Mouse (Mus musculus) lung, postnatal 0 days (tissue): ENCODE results near the gene 2700081O15Rik.

Experiments
- CTCF ChIP-seq: IDR thresholded peaks from 2 replicates; pipeline ENCODE4 v1.5.1; 2016; ENCODE audit warnings: antibody characterized with exemption, mild to moderate bottlenecking
- EP300 ChIP-seq: IDR thresholded peaks from 2 replicates; pipeline ENCODE4 v1.6.1; 2016; ENCODE audit warnings: antibody characterized with exemption, mild to moderate bottlenecking, control low read depth

DNA sequence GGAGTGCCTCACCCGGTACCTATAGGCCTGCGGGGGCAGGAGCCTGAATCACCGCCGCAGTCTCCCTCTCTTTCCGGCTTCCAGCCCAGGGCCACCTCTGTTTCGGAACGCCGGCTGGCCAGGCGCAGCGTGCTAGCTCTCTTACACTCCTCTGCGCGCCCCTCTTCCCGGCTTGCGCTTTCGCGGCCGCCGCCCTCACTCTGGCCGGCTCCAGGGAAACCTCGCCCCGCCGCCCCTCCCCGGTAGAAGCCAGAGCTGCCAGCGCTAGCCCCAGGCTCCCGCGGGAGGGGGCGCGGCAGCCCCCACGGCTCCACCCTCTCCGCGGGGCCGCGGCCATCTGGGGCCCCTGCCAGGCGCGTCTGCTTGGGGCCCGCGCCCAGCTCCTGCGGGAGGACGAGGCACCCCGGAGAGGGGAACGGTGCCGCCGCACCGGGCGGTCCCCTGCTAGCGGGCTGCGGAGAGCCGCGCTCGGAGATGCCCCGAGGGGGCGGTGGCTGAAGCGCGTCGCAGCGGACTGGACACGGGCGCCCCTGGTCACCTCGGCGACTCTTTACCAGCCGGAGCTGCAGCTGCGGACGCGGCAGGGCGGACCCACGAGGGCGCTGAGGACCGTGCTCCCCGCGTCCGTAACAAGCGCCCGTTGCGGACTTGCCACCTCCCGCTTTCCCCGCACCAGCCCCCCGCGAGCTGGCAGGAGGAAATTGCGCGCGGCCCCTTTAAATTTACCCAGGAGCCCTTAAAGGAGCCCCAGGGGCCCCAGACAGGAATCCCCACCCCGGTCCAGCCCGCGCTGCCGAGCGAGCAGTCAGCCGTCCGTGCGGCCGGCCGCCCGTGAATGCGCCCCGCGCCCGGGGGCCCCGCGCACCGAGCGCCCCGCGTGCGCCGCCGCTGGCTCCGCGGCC lies at the start of gene 2700081O15Rik:
- TF ChIP-seq CTCF (no peak), EP300 (no peak)
